Mouse (Mus musculus): ENCODE measurements at regions not wholly inside any gene's neighbourhood (a gene's known extent, or its start where the extent isn't known, plus 50 kb on each side); places are given as distances from the start of the nearest gene placed in this dataset.

DNA sequence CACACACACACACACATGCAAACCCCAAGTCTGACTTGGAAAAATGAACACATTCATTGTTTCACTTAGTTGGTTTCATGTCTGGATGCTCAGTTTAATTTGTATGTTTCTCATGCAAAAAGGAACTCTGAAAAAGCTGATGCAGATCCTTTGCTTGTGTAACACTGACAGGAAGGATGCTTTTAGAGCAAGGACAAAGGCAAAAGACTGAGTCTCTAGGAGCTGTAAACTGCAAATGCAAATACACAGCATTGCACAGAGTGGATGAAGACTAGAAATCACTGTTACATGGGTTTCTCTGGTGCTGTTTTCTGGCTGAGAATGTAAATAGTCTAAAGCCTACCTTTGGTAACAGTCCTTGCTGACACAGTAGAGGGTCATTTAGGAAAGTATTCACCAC lies 748.3 kb downstream of the Mettl4 start:
- Histone ChIP-seq H3K27ac (ENCODE audit: low read depth, low read length) (no peak overlapping the region), H3K36me3 (ENCODE audit: control insufficient read depth, insufficient read depth, low read length) (no peaks in the 10 kb centered on the region), H3K4me2 (replicated peaks; ENCODE audit: low read depth, low read length) (no peak overlapping the region), H3K9ac (ENCODE audit: low read depth, low read length) (no peak overlapping the region), H3K4me3 (ENCODE audit: low read depth, low read length) (no peak overlapping the region), H3K4me1 (replicated peaks; ENCODE audit: control insufficient read depth, insufficient read depth, low read length) (no peaks in the 10 kb centered on the region), H3K9me3 (ENCODE audit: control insufficient read depth, low read length) (no peaks in the 10 kb centered on the region), H3K27me3 (ENCODE audit: control insufficient read depth, insufficient read depth, low read length) (no peaks in the 10 kb centered on the region)
- DNase-seq (ENCODE audit: low spot score) (no peak), ATAC-seq (ENCODE audit: low FRiP score) (no peak)

GRCm38 (mm10) chr17:93986932-93987331 lies 762.9 kb downstream of the Mettl4 start:
- ATAC-seq (ENCODE audit: low FRiP score) = no peak

More at GRCm38 (mm10) chr17:93986932-93987331, 762.9 kb downstream of the Mettl4 start:
- DNase-seq (ENCODE audit: low spot score) = no peak
- no peaks in the 10 kb centered on the region for H3K27me3 ChIP-seq (ENCODE audit: control insufficient read depth, insufficient read depth, low read length)
- no peak overlapping the region for H3K4me3 ChIP-seq (ENCODE audit: low read depth, low read length)
- H3K4me1 ChIP-seq (replicated peaks; ENCODE audit: control insufficient read depth, insufficient read depth, low read length) = no peaks in the 10 kb centered on the region
- H3K4me2 ChIP-seq (replicated peaks; ENCODE audit: low read depth, low read length) = no peak overlapping the region
- no peak overlapping the region for H3K9ac ChIP-seq (ENCODE audit: low read depth, low read length)
- no peak overlapping the region for H3K27ac ChIP-seq (ENCODE audit: low read depth, low read length)
- H3K9me3 ChIP-seq (ENCODE audit: control insufficient read depth, low read length) = no peaks in the 10 kb centered on the region
- no peaks in the 10 kb centered on the region for H3K36me3 ChIP-seq (ENCODE audit: control insufficient read depth, insufficient read depth, low read length)
- WGBS = 94% methylated on average over 2 of the region's 2 CpGs
